Comparison of ENCODE assay signal across 18 mouse cellular contexts in genomic region chr5:115100473-115100872, GRCm38 (mm10). TPM values are rescaled to one million over a fixed set of nuclear protein-coding genes. Genes with fewer than 3 reads are reported as not detected.
"Had no signal": no experiment of that assay in that cellular context is flagged by ENCODE, and none has a peak within 500 bp of the region (broad histone marks: within the 10 kb centered on the region; RNA-seq: fewer than 3 reads in every experiment).

No protein-coding gene starts in this region.

- H3K4me2 ChIP-seq: limb, embryonic 15.5 days; midbrain, embryonic 13.5 days; neural tube, embryonic 12.5 days; stomach, embryonic 15.5 days had no signal

- DNase-seq: kidney, adult 8-10 months; left cerebral cortex, postnatal 4 days; right cerebral cortex, postnatal 4 days; thymus, adult 2 months; thymus, postnatal 4 days had no signal

- H3K4me3 ChIP-seq: limb, embryonic 15.5 days; midbrain, embryonic 13.5 days; neural tube, embryonic 12.5 days; stomach, embryonic 15.5 days had no signal

- H3K4me1 ChIP-seq: limb, embryonic 15.5 days; midbrain, embryonic 13.5 days; neural tube, embryonic 12.5 days; stomach, embryonic 15.5 days had no signal

- H3K9ac ChIP-seq: limb, embryonic 15.5 days; midbrain, embryonic 13.5 days; neural tube, embryonic 12.5 days; stomach, embryonic 15.5 days had no signal

- H3K27ac ChIP-seq: kidney, postnatal 0 days; limb, embryonic 15.5 days; midbrain, embryonic 13.5 days; neural tube, embryonic 12.5 days; stomach, embryonic 15.5 days had no signal

- ATAC-seq: midbrain, embryonic 13.5 days had no signal

- H3K27me3 ChIP-seq: limb, embryonic 15.5 days; midbrain, embryonic 13.5 days; neural tube, embryonic 12.5 days; stomach, embryonic 15.5 days had no signal

- H3K9me3 ChIP-seq: limb, embryonic 15.5 days; midbrain, embryonic 13.5 days; neural tube, embryonic 12.5 days; stomach, embryonic 15.5 days had no signal

RNA-seq across cellular contexts. Expression of gene Gm10401, which starts 2.4 kb away (rescaled TPM):
- total RNA-seq: layer of hippocampus, adult 8-10 months; layer of hippocampus, postnatal 14 days; left cerebral cortex, adult 18-20 months; left cerebral cortex, postnatal 10 days; left cerebral cortex, postnatal 4 days; megakaryocyte-erythroid progenitor cell, adult 5-6 weeks; neutrophil, adult 5-6 weeks had no signal
- polyA plus RNA-seq: spleen, adult 2 months; testis, adult 2 months; thymus, adult 2 months had no signal
